Mouse (Mus musculus) layer of hippocampus, postnatal 25 days (tissue): Measurements from ENCODE around the gene Gns. TPM values are rescaled to one million over a fixed set of nuclear protein-coding genes. Genes with fewer than 3 reads are reported as not detected.
A peak's percentile ranks its signal among the peaks of the same experiment; 100 is the strongest.

Experiments
- DNase-seq, 2 experiments: peaks; one replicate each; pipeline ENCODE4 v3.0.0; 2022; ENCODE audit warnings: mixed read lengths in 2 of 2, low spot score in 1 of 2; ENCODE audit errors: extremely low spot score in 1 of 2
- total RNA-seq, 2 experiments: library from RNA; stranded (reverse); gene quantifications; 2 replicates each; pipeline ENCODE4 v1.2.3; 2021

Gene Gns
- total RNA-seq, 2 experiments from 2014 or later, result 74.7 to 78.3 TPM

GRCm38 (mm10) chr10:121398599-121398998, 33.7 kb downstream of the Gns start:
- no peak for DNase-seq

DNA sequence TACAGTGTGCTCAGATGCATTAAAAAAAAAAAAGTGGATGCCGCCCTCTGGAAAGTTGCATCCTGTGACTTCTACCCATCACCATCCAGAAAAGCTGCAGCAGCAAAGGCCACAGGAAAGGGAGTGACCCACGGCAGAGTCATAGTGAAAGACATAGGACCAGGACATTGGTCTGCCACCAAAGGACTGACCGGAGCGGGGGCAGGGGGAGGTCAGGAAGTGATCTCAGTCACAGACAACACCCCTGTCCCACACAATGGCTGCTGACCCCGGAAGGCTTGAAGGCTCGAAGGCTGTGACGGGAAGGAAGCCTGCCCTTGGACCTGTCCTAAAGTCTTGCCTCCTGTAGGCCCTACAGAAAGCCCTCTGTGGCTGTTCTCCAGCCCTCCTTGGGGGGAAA, 36.1 kb downstream of the Gns start:
- no peak for DNase-seq

- DNase-seq, result no peak
Measured at GRCm38 (mm10) chr10:121403104-121403503, 38.2 kb downstream of the Gns start.

DNA sequence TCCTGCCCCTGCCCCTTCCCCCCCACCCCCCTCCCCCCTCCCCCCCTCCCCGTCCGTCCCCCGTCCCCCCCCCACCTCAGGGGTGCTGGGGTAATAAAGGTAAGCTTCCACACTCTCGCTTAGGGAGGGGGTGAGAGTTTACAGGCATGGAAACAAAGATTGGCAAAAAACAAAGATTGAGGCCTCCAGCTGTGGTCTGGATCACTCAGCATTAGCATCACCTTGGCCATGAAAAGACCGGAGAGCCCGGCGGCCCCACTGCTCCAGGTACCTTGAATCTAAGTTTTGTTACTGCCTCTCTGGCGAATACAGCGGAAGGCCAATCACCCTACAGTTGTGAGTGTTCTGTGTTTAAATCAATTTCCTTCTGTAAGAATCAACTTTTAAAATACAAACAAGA, 39.1 kb downstream of the Gns start:
- DNase-seq, result no peak

- peak in 1 of 2 experiments; percentile 31 for DNase-seq
Measured at GRCm38 (mm10) chr10:121409717-121410116, 44.8 kb downstream of the Gns start.

GRCm38 (mm10) chr10:121411721-121412455, 47.0 kb downstream of the Gns start:
- no peak for DNase-seq

DNA sequence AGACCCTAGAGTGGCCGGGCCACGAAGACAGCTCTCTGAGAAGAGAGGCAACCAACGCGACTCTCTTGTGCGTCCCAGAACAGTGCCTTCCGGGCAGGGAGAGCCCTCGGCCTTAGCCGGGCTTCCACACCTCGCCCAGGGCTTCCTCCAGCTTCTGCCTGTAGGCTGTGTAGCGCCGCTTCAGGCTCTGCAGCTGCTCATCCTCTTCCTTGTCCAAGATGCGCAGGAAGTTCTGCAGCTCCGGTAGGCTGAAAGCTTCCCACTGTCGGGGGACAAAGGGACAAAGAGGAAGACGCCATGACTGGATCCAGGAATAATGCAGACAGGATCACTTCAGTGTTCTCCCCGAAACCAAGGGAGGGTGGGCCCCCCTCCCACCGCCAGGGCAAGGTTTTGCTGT, 47.9 kb downstream of the Gns start:
- no peak for DNase-seq

DNA sequence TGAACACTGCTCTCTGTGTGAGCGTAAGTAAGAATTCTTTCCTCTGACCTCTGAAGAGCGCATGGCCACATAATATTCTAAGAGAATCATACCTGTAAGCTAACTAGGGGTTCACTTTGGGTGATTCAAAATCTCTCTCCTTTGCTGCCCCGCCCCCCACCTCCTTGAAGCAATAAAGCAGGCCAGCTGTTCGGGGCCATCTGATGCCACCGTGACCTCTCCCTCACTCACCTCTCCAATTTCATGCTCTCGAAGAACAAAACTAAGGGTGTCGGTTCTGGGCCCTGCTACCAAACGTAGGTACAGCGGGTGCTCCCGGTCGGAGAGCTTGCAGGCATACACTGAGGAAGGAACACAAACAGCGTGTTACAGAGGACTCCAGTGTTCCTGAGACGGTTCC, 49.2 kb downstream of the Gns start:
- no peak for DNase-seq

- DNase-seq, result no peak
Measured at GRCm38 (mm10) chr10:121418835-121419234, 53.9 kb downstream of the Gns start.

GRCm38 (mm10) chr10:121419640-121420470, 55.0 kb downstream of the Gns start:
- DNase-seq, result no peak

DNA sequence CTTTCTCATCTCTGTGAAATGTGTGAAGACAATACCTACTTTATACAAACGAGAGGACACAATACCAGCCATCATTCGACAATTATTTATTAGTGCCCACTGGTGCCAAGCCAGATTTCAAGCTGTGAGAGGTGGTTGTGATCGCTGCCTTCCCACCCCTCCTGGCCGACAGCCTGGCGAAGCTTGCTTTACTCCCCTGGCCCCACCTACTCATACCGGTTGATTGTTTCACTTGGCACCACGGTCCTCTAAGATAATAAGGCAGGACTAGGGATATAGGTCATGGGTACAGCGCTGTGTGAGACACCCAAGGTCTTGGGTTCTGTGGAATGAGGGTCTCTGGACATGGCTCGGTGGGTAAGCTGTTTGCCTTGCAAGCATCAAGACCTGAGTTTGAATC, 56.1 kb downstream of the Gns start:
- DNase-seq, result no peak

GRCm38 (mm10) chr10:121421657-121422290, 56.9 kb downstream of the Gns start:
- no peak for DNase-seq

DNA sequence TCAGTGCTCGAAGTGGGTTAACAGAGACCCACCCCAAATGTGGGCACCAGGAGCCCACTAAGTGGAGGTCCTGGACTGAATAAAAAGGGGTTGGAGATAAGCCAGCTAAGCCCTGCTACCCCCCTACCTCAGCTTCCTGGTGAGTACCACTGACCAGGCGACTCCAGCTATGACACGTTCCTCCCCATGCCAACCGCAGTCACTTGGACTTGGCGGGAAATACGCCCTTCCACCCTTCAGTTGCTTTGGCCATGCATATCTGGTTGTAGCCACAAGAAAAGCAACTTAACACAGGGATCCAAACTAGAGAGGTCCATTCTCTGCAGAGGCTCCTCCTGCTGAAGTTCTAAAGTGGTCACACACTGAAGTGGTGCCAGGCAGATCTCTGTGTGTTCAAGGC, 57.4 kb downstream of the Gns start:
- no peak for DNase-seq

DNA sequence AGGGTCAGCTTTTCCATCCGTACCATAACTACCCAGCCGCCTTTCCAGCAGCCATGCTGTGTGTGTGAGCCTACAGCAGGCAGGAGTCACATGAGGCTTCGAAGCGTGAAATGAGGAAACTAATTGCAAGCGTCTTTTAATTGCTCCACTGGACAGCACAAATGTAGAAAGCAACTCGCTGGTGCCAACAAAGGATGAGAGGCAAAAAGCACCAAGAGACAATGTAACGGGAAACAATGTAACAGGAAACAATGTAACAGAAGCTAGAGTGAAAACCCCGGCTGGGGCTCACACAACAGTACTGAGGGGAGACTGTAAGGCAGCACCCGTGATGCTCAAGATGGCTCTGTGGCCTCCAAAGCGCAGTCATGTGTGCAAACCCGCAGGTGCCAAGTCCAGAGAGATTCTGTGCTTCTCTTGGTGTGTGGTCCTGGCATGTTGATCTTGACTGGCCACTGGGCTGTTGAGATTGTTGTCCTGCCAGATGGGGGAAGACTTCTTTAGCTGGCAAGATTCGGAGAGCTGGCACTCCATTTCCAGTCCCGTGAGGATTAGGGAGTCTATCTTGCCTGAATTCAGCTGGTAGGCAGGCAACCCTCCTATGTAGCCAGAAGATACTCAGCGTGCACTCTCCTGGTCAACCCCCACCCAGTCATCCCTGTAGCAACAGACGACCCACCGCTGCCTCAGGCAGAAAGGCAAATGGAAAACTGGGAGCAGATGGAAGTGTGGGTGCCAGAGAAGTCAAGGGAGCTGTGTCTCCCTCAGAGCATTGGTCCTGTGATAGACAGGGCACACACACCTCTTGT, 58.9 kb downstream of the Gns start:
- no peak for DNase-seq

DNA sequence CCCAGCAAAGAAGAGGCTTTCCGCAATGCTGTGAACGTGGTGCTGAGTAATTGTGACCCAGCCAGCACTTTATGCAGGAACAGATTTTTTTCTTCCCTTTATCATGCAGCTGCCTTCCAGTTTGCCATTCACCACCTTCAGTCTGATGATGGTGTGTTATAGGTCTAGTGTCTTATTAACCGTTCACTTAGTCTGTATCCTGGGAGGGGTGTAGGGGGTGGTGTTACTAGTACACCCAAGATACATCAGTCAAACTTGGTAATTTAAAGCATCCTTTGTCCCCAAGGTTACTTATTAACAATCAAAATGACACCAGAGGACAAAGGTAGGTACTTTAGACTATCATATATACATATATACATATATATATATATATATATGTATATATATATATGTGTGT, 59.6 kb downstream of the Gns start:
- no peak for DNase-seq

DNA sequence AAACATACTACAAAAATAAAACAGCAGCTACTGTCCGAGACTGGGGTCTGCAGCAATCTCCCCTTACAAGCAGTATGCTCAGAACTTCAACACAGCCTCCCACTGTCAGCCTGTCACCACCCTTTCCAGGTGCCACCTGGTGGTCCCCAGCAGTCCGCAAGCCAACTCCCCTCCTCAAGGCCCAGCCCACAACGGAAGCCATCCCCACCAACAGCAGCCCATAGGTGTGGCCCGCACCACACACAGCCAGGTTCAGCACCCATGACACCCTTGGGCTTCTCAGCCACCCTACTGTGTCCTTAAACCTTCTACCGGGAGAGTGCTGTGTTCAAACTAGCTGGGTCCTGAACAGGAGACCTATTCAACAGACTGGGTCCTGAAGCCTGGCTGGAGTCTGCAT, 60.2 kb downstream of the Gns start:
- DNase-seq, result no peak

DNA sequence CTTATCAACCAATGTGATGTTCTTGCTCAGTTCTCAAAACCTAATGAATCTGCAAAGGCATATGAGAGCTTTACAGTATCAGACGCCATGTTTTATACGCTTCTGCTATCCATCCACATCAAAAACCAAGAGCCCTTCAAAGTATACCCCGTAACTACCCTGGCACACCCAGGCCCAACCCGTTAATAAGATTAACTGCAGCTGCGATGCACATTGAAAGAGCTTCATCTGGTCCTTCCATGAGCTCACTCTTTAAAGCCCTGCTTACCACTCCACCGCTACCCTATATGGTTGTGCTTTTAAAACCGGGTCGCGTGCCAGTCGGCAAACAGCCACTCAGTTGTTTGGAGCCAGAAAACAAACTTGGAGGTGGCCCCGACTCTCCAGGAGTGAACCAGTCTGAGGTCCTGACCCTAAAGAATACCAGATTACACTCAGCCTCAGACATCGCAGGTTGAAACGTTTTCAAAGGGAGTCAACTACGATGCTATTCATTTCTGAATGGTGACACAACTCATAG, 60.7 kb downstream of the Gns start:
- no peak for DNase-seq

DNA sequence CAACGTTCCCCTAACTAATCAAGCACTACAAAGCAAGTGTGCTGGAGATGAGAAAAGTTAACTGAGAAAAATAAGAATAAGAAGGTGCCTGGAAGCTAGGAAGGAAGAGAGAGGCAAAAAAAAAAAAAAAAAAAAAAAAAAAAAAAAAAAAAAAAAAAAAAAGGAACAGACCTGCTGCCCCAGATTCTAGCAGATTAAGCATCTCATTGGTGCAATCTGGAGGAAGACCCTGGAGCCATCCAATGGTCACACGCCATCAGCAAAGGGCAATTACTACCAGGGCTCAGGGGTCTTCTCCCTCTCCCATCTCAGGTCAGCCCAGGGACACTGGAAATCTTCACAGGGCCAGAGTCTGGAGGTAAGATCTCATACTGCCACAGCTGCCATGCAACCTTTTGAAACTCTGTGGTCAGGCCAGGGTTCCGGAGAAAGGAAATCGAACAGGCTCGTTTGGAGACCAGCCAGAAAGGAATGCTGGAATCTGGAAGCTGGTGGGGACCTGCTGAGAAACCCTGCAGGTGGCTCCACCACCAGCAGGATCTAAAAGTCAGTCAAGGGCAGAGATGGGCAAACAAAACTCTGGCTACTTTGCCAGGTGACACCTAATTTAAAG, 61.7 kb downstream of the Gns start:
- no peak for DNase-seq

GRCm38 (mm10) chr10:121427136-121427535, 62.2 kb downstream of the Gns start:
- no peak for DNase-seq
